Mouse (Mus musculus) spleen, postnatal 4 days (tissue): ENCODE measurements around the gene Plppr3.

Experiments
- DNase-seq, 2 experiments: peaks; one replicate each; pipeline ENCODE4 v3.0.0; 2022; ENCODE audit warnings: low spot score in 2 of 2

Plppr3 gene

DNA sequence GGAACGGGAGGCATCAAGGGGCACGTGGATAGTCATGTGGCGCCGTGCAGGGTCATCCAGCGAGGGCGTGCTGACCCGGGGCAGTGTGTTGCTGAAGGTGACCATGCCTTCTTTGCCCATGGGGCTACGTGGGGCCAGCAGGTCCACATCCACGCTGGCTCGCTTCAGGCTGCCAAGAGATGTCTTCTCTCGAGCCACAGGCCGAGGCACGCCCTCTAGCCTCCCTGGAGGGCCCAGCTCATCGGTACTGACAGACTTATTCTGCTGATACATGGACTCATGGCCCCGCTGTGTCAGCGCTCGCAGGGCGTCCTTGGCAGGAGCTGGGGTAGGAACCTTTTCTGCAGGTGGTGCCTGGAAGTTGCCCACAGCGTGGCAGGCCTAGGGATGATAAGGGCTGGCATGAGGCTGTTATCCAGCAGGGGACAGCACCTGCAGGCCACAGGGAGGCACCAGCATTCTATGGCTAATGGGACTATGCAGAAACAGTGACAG lies 8.6 kb downstream of the Plppr3 start:
- DNase-seq = no peak

DNA sequence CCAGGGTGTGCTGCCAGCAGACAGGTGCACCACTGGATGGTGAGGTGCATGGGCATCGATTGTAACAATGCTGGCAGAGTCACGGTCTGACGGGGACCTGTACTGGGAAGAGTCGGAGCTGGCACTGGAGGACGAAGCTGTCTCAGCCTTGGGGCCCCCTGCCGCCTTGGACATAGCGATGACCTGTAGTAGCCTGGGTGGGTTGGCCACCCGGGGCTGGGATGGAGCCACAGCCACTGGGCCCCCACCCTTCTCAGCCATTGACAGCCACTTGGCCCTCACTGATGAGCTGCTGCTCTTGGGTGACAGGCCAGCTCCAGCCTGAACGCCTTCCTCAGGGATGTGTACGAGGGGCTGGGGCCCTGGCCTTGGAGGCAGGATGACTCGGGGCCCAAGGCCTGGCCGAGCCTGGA lies 9.2 kb downstream of the Plppr3 start:
- no peak for DNase-seq

DNA sequence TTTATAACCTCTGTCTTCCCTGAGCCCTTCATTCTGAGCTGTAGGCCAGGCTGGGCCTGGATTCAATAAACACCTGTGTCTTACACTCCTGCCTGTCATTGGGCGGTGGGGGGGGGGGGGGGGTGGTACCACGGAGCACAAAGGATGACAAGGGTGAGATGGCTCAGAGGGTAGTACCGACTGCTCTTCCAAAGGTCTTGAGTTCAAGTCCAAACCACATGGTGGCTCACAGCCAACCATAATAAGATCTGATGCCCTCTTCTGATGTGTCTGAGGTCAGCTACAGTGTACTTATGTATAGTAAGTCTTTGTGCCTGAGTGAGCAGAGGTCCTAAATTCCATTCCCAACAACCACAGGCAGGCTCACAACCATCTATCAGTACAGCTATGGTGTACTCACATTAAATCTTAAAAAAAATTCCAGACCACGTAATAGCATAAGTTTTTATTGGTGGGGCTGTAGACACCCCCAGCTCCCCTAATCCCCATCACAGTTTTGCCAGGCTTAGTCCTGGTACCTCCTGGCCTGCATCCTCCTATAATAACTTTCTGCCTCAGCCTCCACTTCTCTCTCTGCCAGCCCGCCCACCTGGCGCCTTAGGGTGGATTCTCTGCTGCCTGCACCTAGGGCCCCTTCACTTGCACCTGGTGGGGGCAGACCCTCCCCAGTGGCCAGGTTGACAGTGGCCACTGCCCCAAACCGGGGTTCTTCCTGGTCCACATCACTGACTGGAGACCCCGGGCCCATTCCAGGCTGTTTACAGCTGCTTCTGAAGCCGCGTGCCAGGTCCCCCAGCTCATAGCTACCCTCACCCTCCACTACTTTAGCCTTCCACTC lies 9.9 kb downstream of the Plppr3 start:
- DNase-seq = no peak

DNA sequence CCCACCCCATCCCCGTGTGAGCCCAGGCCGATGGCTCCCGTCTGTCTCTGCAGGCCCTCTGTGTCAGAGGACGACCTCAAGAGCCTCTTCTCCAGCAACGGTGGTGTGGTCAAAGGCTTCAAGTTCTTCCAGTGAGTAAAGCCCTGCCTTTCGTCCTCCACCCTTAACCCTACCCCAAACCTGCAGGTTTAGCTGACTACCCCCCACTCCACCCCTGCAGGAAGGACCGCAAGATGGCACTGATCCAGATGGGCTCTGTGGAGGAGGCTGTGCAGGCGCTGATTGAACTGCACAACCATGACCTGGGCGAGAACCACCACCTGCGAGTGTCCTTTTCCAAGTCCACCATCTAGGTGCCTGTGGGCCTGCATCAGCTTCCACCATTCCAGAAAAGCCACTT lies 11.5 kb downstream of the Plppr3 start:
- no peak for DNase-seq

DNA sequence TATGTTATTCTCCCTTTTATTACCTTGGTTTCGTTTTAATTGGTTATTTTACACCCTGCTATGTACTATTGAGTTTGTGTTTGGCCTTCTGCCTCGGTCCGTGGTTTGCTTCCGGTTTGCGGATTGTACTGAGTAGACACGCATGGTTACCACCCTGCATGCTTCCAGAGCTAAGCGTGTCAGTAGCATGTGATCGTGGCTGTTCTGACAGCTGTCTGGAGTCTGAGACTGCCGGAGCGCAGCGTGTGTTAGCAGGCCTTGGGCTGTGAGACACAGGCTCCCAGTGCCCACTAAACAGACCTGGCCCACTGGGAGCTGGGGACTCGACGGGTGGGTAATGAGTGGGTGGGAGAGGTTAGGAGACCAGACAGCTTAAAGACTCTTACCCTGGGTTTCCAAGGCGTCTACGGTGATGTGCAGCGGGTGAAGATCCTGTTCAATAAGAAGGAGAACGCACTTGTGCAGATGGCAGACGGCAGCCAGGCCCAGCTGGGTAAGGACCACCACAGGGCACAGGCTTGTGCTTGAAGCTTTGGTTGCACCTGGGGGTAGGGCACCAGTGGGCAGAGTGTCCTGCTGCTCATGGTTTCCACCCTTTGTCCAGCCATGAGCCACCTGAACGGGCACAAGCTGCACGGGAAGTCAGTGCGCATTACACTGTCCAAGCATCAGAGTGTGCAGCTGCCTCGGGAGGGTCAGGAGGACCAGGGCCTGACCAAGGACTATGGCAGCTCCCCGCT lies 12.2 kb downstream of the Plppr3 start:
- DNase-seq = no peak

DNA sequence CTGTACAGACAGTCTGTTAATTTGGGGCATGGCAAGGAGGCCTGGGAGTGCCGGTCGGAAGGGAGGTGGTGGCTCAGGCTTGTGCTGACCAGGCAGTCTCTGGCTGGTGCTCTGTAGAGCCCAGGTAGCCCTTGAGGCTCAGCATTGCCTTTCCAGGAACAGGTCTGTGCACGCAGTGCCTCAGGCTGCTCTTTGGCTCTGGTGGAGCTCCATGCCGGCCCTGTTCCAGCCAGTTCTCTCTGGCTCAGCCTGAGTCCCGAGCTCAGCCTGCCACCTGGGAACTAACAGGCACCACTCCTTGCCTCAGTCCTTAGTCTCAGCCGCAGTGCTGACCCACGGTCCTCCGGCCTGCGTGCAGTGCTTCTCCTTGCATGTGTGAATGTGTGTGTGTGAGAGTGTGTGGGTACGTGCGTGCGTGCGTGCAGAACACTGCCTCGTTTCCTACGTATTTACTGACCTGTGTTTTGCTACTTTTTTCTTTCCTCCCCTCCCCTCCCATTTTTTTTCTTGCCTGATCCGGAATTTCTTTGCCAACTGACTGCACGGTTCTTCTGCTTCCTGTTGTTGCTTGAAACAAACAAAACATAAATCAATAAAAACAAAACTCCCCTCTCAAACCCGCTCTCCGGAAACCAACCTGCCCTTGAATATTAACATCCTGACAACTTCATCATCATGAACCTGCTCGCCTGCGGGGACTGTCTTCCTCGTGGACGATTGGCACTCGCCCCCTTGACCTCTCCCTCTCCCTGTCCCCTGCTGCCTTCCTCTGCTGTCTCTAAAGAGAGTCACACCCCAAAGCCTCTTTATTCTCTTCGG lies 13.0 kb downstream of the Plppr3 start:
- DNase-seq = no peak

DNA sequence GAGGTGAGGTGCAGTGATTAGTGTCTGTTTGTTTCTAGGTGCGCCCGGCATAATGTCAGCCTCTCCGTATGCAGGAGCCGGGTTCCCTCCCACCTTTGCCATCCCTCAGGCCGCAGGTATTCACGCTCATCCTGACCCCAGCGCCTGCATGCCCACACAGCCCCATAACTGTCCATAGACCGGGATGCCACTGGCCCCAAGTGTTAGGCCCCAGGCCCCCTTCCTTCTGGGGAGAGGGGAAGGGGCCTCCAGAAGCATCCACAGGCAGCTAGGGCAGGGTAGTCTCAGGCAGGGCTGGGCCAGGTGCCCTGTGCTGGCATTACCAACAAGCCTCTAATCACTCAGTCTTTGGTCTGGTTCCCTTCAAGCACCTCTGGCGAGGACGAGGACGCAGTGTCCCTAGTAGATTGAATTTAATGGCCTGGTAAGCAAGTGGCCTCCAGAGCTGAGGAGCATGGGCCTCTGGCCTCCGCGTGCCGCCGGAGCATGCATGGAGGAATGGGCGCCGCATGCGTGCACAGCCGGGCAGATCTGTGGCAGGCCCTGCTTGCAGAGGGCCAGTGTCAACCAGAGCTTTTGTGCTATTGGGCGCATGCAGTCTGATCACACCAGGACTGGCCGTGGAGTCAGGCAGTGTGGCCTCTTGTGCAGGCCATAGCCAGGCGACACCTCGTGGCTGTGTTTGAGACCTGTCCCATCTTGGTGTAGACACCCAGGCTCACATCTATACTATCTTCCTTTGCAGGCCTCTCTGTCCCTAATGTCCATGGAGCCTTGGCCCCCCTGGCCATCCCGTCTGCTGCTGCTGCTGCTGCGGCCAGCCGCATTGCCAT lies 14.1 kb downstream of the Plppr3 start:
- DNase-seq = no peak

DNA sequence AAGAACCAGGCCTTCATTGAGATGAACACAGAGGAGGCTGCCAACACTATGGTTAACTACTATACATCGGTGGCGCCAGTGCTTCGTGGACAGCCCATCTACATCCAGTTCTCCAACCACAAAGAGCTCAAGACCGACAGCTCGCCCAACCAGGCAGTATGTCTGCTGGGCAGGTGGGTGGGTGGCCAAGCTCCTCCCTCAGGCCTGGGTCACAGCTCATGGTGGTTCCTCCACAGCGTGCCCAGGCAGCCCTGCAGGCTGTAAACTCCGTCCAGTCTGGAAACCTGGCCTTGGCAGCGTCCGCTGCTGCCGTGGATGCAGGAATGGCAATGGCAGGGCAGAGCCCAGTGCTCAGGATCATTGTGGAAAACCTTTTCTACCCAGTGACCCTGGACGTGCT lies 15.3 kb downstream of the Plppr3 start:
- no peak for DNase-seq

DNA sequence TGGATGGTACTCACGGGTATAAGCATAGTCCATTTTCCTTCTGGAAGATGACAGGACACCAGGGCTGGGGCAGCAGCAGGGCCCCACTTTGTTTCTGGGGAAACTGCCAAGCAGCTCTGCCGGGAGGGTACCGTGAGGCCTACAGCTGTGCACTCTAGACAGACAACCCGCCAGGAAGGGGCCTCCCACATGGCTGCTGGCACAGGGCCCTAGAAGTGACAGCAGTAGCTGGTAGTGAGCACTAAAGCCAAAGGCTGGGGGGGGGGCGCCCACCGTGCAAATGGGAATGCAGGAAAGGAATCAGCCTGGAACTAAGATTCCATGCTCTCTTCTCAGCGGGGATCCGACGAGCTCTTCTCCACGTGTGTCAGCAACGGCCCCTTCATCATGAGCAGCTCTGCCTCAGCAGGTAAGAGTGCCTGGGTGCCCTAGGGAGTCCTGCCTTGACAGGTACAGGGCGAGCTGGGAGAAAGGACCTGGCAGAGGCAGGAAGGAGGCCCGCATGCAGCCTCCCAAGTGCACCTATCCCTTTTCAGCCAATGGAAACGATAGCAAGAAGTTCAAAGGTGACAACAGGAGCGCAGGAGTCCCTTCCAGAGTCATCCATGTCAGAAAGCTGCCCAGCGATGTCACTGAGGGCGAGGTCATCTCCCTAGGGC lies 15.9 kb downstream of the Plppr3 start:
- DNase-seq = no peak

DNA sequence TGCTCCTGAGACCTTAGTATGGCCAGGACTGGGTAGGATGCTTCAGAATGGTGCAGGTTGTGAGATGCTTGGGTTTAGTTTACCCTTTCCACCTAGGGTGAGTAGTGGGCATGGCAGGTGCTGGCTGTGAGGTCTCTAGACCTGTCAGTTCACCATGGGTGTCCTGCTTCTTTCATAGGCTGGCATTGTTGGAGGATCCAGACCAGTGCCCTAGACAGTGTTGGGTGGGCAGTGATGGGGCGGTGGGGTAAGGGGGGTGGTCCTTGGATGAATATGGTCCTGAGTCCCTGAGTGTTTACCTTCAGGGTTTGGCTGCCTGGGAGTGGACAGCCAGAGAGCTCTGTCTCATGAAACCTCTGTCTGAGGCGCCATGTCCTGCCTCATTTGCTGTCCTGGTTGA lies 16.5 kb downstream of the Plppr3 start:
- DNase-seq = no peak

DNA sequence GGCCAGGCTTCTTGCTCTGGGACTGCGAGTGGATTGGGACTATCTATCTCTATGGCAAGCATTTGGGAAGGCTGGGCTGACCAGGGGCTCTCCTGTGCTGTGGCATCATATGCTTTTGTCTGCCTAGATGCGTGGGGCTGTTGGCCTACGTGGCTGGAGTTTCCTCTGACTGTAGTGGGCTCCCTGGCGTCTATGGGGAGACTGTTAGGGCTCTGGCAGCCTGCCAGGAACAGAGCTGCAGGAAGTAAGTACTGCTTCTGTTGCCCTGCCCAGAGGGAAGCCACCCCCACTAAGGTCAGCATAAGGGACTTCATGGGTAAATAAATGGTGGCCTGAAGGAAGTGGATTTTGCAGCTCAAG lies 17.0 kb downstream of the Plppr3 start:
- peak; percentile 57 to 81 for DNase-seq

DNA sequence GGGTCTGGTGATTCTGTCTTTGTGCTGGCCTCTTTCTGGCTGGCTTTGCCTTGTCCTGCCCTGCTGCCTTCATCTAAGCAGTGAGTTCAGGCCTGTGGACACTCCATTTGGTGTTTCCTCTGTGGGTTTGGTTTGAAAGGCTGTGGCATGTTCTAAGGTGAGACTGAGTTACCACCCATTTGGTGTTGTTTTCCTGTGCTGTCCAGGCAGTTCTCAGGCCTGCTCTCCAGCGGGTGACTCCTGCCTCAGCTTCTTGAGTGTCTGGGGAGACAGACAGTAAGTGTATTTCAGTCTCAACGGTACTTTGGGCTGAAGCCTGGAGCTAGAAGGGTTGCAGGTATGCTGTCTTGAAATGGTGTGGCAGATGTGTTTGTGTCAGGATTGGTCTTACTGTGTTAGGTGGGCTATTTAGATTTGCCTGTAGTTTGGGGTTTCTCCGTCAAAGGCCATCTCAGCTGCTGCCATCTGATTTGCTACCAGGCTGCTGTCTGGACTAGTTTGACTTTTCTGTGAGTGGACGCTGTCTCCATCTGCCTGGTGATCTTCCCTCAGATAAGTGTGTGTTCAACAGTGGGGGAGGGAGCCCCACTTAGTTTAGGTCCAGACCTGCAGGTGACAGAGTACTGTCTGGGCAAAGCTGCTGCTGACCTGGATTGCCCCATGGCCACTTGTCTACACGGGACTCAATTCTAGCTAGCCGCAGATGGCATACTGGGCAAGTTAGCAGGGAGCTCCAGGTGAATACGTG lies 17.6 kb downstream of the Plppr3 start:
- DNase-seq = no peak

DNA sequence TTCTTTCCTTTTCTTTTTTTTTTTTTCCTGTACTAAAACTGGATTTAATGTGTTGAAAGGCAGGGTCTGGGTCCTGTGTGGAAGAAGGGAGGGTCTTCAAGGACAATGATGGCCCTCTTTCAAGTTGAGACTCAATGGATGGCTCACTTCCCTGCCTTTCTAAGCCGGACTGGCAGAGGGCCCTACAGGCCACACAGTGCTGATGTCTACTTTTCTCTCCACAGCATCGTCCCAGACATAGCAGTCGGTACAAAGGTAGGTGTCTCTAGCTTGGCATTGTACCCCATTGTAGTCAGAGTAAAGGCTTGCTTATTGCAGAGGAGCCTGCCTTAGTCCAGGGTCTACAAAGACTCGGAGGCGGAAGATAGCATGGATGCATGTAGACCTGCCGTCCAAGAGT lies 18.2 kb downstream of the Plppr3 start:
- no peak for DNase-seq

DNA sequence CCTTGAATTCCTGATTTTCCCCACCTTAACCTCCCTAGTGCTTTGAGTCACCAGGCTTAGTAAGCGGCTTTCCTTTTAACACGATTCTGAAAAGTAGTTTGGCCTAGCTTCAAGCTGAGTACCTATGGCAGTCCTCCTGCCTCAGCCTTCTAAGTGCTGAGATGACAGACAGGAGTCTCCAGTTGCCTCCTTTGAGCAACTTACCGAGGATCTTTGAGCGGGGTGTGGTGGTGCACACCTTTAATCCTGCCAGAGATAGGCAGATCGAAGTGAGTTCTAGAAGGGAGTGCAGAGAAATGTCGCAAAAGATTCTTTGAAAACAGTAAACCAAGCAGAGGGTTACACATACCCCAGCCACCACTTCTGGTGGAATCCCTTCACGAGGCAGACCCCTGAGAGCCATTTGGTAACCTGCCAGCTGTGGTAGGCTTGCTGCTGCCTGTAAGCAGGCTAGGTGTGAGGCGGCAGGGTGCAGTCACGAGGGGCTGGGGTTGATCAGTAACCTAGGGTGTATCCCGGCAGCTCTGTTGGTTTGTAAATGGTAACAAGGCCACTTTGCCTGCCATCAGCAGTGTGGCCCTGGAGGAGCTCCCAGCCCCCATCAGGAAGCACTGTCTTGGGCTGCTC lies 18.8 kb downstream of the Plppr3 start:
- DNase-seq = peak; percentile 42 to 72

DNA sequence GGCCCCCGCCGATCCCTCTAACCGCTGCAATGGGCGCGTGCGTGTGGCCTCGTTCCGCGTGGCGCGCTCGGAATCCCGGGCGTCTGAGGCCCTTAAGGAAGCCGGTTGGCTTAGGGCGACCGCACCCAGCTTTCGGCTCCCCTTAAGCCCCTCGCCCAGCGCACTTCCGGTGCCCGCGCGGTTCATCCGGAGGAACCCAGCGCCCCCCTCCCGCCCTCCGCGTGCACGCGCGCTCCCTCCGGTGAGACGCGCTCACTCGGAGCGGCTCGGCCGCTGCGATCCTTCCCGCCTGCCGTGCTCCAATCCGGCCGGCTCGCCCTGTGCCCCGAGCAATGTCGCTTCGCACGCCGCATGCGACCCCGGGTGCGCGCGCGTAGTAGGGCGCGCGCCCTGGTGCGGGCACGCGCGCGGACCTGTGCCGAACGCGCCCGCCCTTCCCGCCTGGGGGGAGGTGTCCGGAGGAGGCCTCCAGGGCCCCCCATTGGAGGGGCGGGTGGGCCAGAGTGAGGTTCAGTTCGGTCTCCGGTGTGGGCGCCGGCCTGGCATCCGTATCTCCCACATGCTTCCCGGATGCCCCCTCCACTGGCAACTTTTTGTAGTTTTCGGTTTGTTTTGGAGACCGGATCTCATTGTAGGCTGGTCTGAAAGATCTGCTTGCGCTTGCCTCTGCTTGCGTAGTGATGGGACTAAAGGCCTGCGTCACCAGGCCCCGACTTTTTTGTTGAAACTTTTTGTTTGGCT lies 19.5 kb downstream of the Plppr3 start:
- DNase-seq = peak; percentile 71 to 88

DNA sequence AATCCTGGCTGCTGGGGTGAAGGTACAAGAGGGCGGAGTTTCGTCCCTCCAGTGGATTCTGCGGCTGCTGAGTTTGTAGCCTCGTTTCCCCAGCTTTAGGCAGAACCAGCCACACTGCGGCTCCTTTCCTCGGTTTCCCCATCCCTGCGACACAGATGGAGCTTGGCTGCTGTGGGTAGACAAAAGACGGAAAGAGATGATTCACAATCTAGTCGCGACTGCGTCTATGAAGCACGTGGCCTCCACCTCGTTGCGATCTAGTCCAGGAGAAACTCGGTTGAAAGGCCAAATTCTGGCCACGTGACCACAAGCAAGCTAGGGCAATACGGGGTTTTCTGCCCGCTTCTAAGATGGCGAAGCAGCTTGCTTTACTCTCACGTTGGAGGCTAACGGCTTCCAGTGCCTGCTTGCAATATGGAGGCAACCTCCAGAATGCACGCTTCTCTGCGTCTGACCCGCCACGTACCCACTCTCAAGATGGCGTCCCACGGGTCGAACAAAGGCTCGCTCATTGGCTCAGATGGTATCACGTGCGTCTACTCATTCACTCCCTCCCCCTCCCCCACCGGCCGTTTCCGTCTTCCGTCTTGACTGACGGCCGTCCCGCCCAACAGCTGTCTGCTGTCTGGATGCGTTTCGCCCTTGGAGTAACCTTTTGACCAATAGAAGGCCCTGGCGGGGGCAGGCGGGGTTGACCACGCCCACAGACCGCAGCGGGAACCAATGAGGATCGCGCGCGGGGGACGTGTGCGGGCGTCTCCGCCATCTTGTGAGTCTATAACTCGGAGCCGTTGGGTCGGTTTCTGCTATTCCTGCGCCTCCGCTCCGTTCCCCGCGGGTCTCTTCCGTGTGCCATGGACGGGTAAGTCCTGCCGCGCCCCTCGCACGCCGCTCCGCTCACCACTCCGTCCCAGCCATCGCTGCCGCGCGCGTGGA lies 20.3 kb downstream of the Plppr3 start, which contains the start of gene Ptbp1:
Gene Ptbp1 (plus strand): TSS at position 568 of the 936 bp plus-strand sequence.
- peak; percentile 99 to 100 for DNase-seq

DNA sequence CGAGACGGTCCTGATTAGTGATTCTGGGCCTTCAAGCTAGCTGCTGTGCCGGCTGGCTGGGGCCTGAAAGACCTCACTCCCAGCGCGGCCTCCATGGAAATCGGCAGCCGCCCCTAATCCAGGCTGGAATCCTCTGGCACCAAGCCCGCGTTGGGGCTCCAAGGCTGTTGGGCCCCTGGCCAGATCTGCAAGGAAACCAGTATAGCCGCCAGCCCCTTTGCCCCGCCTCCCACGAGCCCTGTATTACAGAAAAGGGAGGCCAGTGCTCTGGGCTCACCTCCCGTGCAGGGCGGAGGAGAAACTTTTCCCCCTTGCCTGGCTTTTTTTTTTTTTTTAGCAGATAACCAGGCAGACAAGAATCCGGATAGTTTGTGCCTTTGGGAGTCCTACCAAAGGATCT lies 21.0 kb downstream of the Plppr3 start:
- peak; percentile 77 to 85 for DNase-seq

DNA sequence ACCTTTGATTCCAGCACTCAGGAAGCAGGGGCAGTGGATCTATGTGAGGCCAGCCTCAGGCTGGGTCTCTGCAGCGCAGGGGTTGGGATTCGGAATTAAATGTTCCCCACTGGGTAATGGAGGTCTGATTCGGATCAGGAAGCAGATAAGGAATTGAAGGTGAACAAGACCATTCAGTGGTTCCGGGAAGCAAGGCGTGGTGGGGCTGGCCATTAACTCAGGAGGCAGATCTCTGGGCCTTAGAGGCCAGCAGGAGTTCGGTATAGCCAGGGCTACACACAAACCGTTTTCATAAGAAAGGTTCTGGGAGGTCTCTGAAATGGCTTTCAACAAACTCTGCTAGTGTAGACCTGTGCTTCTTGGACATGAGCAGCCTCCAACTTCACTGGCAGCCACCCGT lies 21.6 kb downstream of the Plppr3 start:
- DNase-seq = no peak
